Mouse (Mus musculus) effector memory CD4-positive, alpha-beta T cell, adult 5 months (primary cell): ENCODE results near the gene Gm10100. TPM values are rescaled to one million over a fixed set of nuclear protein-coding genes. Genes with fewer than 3 reads are reported as not detected.

ENCODE experiments used
- polyA plus RNA-seq: library from polyadenylated mRNA; unstranded; fragments of 100-300 nt; shearing (Covaris generic); gene quantifications from one replicate; pipeline ENCODE4 v1.2.1, GENCODE M21; 2017

The Gm10100 gene
- polyA plus RNA-seq: not detected

GRCm38 (mm10) chr10:77726186-77726585, at the start of gene Gm10100:
Gene Gm10100 (plus strand): TSS chr10:77726486.

GRCm38 (mm10) chr10:77685895-77686664, 40.2 kb upstream of the Gm10100 start, which contains the start of gene Tspear:
Gene Tspear (plus strand): TSS chr10:77686569.

GRCm38 (mm10) chr10:77690356-77690807, 35.9 kb upstream of the Gm10100 start, which contains the start of gene Gm19402:
Gene Gm19402 (minus strand): TSS chr10:77690757.

GRCm38 (mm10) chr10:77697133-77697532, 29.2 kb upstream of the Gm10100 start, which contains the start of gene Gm9508:
Gene Gm9508 (minus strand): TSS chr10:77697233.

GRCm38 (mm10) chr10:77706326-77706725, 20.0 kb upstream of the Gm10100 start, which contains the start of gene Gm10272:
Gene Gm10272 (plus strand): TSS chr10:77706626.

GRCm38 (mm10) chr10:77711157-77711556, 15.1 kb upstream of the Gm10100 start, which contains the start of gene Gm10024:
Gene Gm10024 (plus strand): TSS chr10:77711457.

GRCm38 (mm10) chr10:77715507-77715906, 10.8 kb upstream of the Gm10100 start, which contains the start of gene Gm10142:
Gene Gm10142 (plus strand): TSS chr10:77715807.

GRCm38 (mm10) chr10:77720299-77720698, 6.0 kb upstream of the Gm10100 start, which contains the start of gene Krtap12-1:
Gene Krtap12-1 (plus strand): TSS chr10:77720599.

GRCm38 (mm10) chr10:77741924-77742688, 15.8 kb downstream of the Gm10100 start, which contains the start of gene Gm18596:
Gene Gm18596 (minus strand): TSS chr10:77742638.

GRCm38 (mm10) chr10:77751254-77751653, 25.0 kb downstream of the Gm10100 start, which contains the start of gene Gm9736:
Gene Gm9736 (minus strand): TSS chr10:77751354.

GRCm38 (mm10) chr10:77759582-77759981, 33.3 kb downstream of the Gm10100 start, which contains the start of gene Gm3233:
Gene Gm3233 (minus strand): TSS chr10:77759682.

GRCm38 (mm10) chr10:77771225-77771624, 44.9 kb downstream of the Gm10100 start, which contains the start of gene Gm3238:
Gene Gm3238 (minus strand): TSS chr10:77771325.

Other genes with a start within 250 kb of the Gm10100 start
- gene Fam207a, start 210.7 kb upstream of the Gm10100 start, polyA plus RNA-seq: 23.3 TPM
- 547 TPM for gene Itgb2, start 196.2 kb upstream of the Gm10100 start, polyA plus RNA-seq
- 86.6 TPM for gene Pttg1ip, start 144.8 kb upstream of the Gm10100 start, polyA plus RNA-seq
- 103 TPM for gene Sumo3, start 120.4 kb upstream of the Gm10100 start, polyA plus RNA-seq
- gene Gm49325, start 120.3 kb upstream of the Gm10100 start, polyA plus RNA-seq: not detected
- 54.5 TPM for gene Ube2g2, start 104.2 kb upstream of the Gm10100 start, polyA plus RNA-seq
- 0.70 TPM for gene Tspear, start 39.9 kb upstream of the Gm10100 start, polyA plus RNA-seq
- not detected for gene Gm19402, start 35.7 kb upstream of the Gm10100 start, polyA plus RNA-seq
- gene Gm9508, start 29.3 kb upstream of the Gm10100 start, polyA plus RNA-seq: not detected
- not detected for gene Gm10272, start 19.9 kb upstream of the Gm10100 start, polyA plus RNA-seq
- not detected for gene Gm10024, start 15.0 kb upstream of the Gm10100 start, polyA plus RNA-seq
- not detected for gene Gm10142, start 10.7 kb upstream of the Gm10100 start, polyA plus RNA-seq
- gene Krtap12-1, start 5.9 kb upstream of the Gm10100 start, polyA plus RNA-seq: not detected
- not detected for gene Gm18596, start 16.2 kb downstream of the Gm10100 start, polyA plus RNA-seq
- gene Gm9736, start 24.9 kb downstream of the Gm10100 start, polyA plus RNA-seq: not detected
- gene Gm3233, start 33.2 kb downstream of the Gm10100 start, polyA plus RNA-seq: not detected
- not detected for gene Gm3238, start 44.8 kb downstream of the Gm10100 start, polyA plus RNA-seq
- not detected for gene Gm7138, start 50.5 kb downstream of the Gm10100 start, polyA plus RNA-seq
- not detected for gene Gm3250, start 56.1 kb downstream of the Gm10100 start, polyA plus RNA-seq
- not detected for gene Gm7137, start 61.7 kb downstream of the Gm10100 start, polyA plus RNA-seq
- not detected for gene Gm9639, start 68.6 kb downstream of the Gm10100 start, polyA plus RNA-seq
- not detected for gene Gm19668, start 72.6 kb downstream of the Gm10100 start, polyA plus RNA-seq
- gene Gm9507, start 85.4 kb downstream of the Gm10100 start, polyA plus RNA-seq: not detected
- not detected for gene Gm2696, start 88.2 kb downstream of the Gm10100 start, polyA plus RNA-seq
- not detected for gene Krtap10-4, start 100.6 kb downstream of the Gm10100 start, polyA plus RNA-seq
- gene Krtap10-10, start 109.5 kb downstream of the Gm10100 start, polyA plus RNA-seq: not detected
- not detected for gene Gm36176, start 120.3 kb downstream of the Gm10100 start, polyA plus RNA-seq
- gene Gm10318, start 126.4 kb downstream of the Gm10100 start, polyA plus RNA-seq: not detected
- gene Gm3285, start 135.5 kb downstream of the Gm10100 start, polyA plus RNA-seq: not detected
- not detected for gene Lrrc3, start 176.1 kb downstream of the Gm10100 start, polyA plus RNA-seq
- 0.74 TPM for gene Trpm2, start 244.1 kb downstream of the Gm10100 start, polyA plus RNA-seq